Mouse (Mus musculus): ENCODE measurements around the gene Bcl9l. TPM values are rescaled to one million over a fixed set of nuclear protein-coding genes. Genes with fewer than 3 reads are reported as not detected.

Bcl9l gene
- total RNA-seq, 2 experiments from 2014 or later = 36.0 to 36.6 TPM

DNA sequence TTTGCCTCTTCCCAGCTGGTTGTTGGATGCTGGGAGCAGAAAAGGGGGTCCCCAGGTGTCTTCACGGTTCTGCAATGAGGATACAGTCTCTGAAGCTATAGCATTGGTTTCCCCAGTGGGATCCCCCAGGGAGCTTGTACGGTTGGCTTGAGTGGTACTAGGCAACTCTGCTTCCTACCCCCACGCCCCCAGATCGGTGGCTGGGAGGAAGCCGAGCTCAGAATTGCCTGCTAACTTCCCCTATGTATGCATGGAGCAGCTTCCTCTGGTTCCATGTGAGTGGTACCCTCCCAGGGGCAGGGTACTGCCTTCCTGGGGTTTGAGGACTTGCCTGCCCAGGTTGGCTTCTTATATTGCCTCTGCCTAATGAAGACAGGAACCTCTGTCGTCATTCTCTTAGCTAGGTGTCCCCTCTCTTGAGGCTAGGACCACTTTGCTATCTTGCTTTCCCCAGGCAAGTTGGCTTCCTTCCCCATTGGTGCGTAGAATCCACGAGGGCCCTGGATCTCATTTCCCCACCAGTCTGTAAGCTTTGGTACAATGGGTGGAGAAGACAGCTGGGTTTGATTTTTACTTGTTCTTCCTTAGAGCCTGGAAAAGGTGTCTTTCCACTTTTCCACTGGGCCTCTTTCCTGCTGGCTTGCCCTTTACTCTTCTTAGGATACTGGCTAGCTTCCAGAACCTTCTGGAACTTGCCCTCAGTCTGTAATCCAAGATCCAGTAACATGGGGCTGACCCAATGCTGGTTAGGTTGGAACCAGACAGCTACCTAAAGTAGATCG, 29.5 kb downstream of the Bcl9l start:
- DNase-seq (ENCODE audit: low spot score) = peak; percentile 78

DNA sequence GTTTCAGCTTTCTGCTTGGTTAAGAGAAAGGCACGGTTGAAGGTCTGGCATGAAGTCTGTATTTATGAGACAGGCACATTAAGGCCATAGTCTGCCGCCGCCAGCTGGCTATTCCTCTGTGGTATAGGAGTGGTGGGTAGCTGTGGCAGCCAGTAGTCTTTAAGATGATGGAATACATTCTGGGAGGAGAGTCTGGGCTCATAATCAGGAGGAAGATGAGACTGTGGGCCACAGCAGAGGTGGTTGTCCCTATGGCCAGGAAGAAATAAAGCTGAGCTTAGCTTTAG, 30.0 kb downstream of the Bcl9l start:
- DNase-seq (ENCODE audit: low spot score) = no peak

DNA sequence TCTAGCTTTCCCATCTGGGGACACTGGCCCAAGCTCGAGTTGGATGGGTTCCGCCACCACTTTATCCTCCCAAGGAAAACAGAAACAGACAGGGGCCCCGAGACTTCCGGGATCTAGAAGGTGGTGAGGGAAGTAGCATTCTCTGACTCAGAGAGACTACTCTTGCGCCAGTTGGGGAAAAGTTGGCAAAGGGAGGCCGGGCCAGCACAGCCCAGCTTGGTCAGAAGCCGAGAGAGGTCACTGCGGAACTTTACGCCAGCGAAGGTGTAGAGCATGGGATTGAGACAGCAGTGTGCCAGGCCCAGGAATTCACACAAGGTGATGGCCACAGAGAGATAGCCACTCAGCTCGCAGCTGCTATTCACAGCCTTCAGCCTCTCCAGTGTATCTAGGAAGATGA, 30.5 kb downstream of the Bcl9l start:
- DNase-seq (ENCODE audit: low spot score) = no peak

GRCm38 (mm10) chr9:44513610-44514009, 31.0 kb downstream of the Bcl9l start:
- DNase-seq (ENCODE audit: low spot score) = no peak

DNA sequence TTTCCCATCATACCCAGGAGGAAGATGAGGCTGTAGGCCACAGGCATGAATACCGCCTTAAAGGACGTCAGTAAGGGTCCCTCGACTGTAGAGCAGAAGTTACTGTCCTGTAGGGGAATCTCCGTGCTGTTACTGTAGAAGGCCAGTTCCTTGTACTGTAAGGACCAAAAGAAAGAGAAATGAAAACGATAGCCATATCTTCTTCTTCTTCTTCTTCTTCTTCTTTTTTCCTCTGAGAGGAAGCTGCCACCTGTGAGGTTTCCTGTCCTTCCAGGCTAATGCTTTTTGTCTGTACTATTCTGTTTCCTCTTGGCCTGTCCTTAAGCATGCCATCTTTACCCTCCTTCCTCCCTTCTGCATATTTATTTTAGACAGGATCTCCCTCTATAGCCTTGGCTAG, 31.5 kb downstream of the Bcl9l start:
- DNase-seq (ENCODE audit: low spot score) = no peak

DNA sequence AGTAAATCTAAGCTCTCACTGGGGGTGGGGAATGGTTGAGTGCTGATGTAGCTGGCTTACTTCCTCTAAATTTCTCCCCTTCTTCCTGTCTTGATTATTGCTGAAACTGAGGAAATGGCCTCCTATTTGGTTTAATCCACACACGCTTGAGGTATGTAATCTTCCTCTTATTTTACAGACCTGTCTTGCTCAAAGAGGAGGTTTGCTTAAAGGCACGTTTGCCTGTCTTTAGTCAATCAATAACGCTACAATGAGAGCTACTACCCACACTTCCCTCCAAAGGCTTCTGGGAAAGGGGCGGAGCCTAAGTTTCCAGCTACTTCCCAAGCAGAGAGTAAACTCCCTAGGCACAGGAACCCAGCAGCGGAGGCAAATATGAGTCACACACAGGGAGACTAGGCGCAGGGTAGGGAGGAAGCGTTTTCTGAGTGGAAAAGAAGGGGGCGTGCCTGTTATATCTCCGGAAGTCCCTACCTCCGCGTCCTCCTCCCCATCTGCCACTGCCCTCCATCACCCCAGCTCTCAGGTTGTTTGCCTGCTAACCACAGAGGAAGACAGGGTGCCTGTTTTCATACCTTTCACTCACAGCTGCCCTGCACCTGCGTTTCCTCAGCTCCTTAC, 32.6 kb downstream of the Bcl9l start:
- peak; percentile 36 for DNase-seq (ENCODE audit: low spot score)

DNA sequence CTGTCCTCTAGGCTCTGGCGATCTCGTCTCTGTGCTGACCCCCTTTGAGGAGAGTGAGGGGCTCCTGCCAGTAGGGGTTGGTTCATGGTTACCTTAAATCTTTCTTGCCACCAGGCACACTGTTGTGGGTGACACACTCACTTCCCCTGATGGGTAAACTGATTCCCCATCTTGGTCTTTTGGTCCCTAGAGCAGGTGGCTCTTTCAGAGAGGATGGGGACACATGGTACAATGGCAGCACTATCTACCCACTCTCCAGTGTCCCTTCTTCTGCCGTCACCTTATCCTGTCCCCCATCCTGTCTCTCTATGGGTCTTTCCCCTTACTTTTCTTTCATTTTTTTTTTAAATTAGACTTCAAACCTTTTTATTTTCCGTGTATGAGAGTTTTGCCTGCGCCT, 33.3 kb downstream of the Bcl9l start:
- no peak for DNase-seq (ENCODE audit: low spot score)

GRCm38 (mm10) chr9:44517368-44517767, 34.7 kb downstream of the Bcl9l start:
- DNase-seq (ENCODE audit: low spot score) = no peak

DNA sequence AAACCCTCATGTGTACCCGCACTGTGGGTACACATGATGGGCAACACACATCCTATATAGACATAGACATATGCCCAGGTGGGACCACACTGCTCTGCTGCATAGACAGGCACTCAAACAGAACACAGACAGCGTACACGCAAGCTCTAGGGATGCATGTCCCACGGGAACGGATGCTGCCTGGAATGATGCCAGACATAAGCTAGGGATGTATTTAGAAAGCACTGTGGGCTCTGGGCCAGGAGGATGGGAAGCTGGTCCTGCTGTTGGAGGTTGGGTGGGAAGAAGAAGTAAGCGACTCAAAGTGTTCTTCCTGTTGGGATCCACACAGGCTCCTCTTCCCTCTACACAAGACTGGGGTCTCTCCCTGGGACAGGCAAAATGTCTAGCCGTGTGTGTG, 35.4 kb downstream of the Bcl9l start:
- DNase-seq (ENCODE audit: low spot score) = no peak

DNA sequence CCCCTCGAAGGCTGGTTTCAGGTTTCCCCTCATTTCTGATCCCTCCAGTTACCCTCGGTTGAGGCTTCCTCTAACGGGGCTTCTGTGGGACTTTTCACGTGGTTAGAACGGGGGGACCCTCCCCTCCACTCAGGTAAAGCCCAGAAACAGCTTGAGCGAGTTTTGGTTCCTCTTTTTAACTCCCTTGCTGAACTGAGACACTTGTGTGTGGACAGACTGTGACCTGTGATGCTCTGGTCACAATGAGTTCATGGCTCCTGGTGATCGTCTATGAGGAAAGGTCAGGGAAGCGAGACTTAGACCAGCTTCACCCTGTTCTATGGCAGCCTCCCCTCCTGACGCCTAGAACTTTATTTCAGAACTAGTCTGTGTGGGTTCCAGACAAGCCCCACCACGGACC, 39.3 kb downstream of the Bcl9l start:
- no peak for DNase-seq (ENCODE audit: low spot score)

GRCm38 (mm10) chr9:44523686-44524085, 41.1 kb downstream of the Bcl9l start:
- DNase-seq (ENCODE audit: low spot score) = no peak

- no peak for DNase-seq (ENCODE audit: low spot score)
Observed at GRCm38 (mm10) chr9:44524235-44524826, 41.7 kb downstream of the Bcl9l start.

DNA sequence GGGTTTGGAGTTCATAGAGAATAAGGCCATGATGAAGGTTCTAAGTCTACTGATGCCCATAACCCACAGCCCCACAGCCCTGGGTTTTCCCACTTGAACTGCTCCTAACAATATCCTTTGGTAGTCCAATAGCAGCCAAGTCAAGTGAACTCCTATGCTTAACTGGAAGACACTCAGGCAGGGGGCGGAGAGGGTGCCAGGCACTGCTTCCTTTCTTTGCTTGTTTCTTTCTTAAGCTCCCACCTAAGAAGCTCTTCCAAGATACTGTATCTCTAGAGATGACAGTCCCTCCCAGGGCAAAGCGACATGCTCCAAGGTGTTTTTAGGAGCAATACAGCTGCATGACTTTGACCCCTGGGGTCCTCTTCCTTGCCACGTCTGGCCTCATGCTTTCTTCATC, 42.4 kb downstream of the Bcl9l start:
- DNase-seq (ENCODE audit: low spot score) = no peak

DNA sequence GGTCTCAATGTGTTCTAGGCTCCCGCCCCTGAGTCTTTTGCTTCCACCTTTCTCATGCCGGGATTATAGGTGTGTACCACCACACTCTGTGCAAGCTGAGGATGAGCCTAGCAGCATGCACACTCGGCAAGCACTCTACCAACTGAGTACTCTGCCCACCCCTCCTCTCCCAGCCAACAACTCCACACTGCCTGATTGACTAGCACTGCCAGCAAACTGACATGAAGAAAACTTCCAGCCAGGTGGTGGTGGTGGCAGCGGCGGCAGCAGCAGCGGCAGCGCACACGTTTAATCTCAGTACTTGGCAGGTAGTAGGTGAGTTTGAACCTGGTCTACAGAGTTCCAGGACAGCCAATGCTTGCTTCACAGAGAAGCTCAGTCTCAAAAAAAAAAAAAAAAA, 43.0 kb downstream of the Bcl9l start:
- no peak for DNase-seq (ENCODE audit: low spot score)

DNA sequence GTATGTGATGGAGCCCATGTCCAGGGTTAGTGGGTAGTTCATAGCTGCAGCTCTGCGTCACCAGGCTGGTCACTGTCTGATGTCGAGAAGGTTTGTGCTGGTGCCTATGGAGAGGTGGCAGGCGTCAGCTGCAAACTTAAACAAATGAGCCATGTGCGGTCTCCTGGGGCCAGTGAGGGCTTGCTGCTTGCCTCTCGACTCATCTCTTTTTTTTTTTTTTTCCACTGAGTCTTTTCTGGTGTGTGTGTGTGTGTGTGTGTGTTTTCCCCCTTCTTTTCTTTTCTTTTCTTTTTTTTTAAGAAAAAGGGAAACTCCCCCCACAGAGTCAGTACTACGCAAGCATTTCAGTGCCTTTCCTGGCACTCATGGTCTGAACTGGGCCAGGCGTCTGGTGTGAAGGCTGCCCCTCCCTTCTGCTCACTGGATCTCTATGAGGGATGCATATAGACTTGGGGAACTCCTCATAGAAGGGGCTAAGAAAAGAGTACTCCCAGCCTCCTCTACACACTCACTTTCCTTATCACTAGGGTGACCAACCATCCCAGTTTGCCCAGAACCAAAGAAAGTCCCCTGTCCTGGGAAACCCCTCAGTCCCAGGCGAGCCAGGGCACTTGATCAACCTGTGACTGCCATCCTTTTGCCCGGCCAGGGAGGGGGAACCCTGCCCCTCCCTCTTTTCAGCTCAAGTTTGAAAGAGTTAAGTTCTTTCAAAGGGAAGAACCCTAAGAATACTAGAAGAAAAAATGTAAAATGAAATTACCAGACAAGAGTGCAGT, 43.9 kb downstream of the Bcl9l start:
- no peak for DNase-seq (ENCODE audit: low spot score)

DNA sequence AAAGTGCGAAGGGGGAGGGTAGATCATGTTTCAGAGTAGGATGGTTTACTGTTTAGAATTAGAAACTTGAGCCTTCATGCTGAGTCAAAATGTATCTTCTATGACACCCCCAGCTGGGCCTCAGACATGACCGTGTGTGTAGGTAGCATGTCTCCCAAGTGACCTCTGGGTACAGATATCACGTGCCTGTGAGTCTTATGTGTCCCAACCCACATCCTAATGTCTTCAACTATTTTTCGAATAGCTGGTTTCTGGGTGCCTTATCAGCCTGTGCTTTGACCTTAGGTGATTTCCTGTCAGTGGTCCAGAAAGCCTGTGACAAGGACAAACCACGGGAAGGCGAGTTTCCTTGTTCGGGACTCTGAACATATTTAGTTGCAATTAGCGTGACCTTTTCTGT, 45.7 kb downstream of the Bcl9l start:
- DNase-seq (ENCODE audit: low spot score) = no peak

DNA sequence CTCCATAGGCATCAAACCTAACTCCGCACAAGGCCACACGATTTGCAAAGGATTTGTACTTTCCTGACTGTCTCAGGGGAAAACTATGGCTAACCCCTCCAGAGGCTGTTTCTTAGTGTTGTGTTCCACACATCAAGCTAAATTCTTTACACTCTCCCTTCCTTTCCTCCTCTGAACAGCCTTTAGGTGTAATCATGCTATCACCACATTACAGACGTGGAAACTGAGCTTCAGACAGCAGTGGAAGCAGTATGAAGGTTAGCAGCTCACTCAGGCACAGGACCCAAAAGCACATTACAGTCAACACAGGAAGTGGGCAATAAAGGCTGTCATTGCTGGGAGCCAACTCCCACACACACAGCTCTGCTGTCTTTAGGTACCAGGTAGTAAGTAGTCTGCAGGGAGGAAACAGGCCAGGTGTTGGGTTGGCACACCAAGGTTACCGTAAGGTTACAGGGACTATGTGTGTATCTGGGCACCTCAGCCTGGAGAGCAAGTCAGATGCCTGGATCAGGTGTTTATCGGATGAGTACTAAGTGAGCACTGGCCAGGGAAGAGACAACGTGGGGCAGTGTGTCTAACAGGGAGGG, 50.5 kb downstream of the Bcl9l start:
- DNase-seq (ENCODE audit: low spot score) = no peak

- DNase-seq (ENCODE audit: low spot score) = no peak
Observed at GRCm38 (mm10) chr9:44537625-44538301, 55.1 kb downstream of the Bcl9l start.

GRCm38 (mm10) chr9:44539816-44540421, 57.3 kb downstream of the Bcl9l start:
- DNase-seq (ENCODE audit: low spot score) = no peak

DNA sequence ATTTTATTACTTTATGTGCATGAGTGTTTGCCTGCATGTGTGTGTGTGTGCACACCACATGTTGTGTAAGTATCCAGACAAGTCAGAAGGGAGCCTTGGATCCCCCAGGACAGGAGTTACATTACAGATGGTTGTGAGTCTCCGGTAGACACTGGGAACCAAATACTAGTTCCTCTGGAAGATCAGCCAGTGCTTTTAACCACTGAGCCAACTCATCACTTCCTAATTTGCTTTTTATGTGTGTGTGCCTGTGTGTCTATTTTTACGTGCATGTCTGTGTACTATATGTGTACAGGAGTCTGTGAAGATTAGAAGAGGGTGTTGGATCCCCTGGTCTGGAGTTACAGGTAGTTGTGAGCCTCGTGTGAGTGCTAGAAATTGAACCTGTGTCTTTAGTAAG, 58.1 kb downstream of the Bcl9l start:
- no peak for DNase-seq (ENCODE audit: low spot score)

GRCm38 (mm10) chr9:44542364-44542763, 59.7 kb downstream of the Bcl9l start:
- no peak for DNase-seq (ENCODE audit: low spot score)

All from gastrocnemius, adult 18-20 months (tissue).